Mouse (Mus musculus): ENCODE results near the gene Elfn2. TPM values are rescaled to one million over a fixed set of nuclear protein-coding genes. Genes with fewer than 3 reads are reported as not detected.

Elfn2 gene
- polyA plus RNA-seq, 1 experiment from 2014 or later = not detected

DNA sequence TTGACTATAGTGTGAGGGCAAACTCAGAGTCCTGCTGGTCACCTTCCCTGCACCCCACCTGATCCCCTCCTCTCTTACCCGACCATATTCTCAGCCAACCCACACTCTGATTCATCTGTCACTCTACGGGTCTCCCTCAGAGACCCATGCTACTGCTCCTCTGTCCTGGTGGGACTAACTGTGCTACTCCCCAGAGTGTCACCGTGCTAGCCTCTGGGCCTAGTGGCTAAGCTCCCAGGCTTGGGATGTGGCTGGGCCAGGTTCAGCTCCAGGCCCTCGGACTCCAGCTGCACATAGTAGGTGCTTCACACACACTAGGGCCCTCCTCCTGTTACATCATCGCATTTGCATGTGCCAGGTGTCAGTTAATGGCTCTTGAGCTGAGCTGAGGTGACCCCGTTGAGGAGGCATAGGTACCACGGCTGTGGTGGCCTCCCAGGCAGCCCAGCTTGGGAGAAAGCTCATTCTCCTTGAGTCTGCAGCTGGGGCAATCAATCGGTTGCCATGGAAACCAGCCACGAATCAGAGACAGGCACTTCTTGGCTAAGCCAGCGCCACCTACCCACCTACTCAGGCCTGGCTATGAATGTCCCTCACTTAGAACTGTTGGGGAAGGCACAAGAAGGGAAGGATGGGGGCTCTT, 84.4 kb downstream of the Elfn2 start:
- 65% methylated on average over 10 of the region's 10 CpGs for WGBS (ENCODE audit: missing documents)
- Histone ChIP-seq H3K4me3 (ENCODE audit: inconsistent target) (no peak overlapping the region), H3K36me3 (ENCODE audit: inconsistent target) (no peaks in the 10 kb centered on the region), H3K27ac (no peak overlapping the region), H3K79me2 (ENCODE audit: inconsistent target) (no peaks in the 10 kb centered on the region)

DNA sequence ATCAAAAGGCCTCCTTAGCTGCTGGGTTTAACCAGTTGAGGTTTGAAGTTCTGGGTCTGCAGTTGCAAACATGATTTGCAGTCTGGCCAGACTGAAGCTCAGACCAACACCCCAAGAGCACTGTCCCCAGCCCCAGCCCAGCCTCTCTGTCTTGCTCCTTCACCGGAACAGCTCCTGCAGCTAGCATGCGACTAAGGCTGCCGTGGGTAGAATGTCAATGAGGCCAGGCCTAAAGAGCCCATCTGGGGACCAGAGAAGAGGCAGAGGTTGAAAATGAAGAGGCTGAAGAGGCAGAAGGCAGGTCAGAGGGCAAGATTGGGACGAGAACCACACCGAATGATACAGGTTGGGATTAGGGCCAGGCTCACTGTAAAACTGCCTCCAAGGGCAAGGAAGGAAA, 85.2 kb downstream of the Elfn2 start:
- no peaks in the 10 kb centered on the region for H3K79me2 ChIP-seq (ENCODE audit: inconsistent target)

GRCm38 (mm10) chr15:78632387-78632786, 86.2 kb downstream of the Elfn2 start:
- no peaks in the 10 kb centered on the region for H3K36me3 ChIP-seq (ENCODE audit: inconsistent target)
- H3K27ac ChIP-seq = no peak overlapping the region
- H3K4me3 ChIP-seq (ENCODE audit: inconsistent target) = no peak overlapping the region
- WGBS (ENCODE audit: missing documents) = 71% methylated on average over 2 of the region's 2 CpGs
- H3K79me2 ChIP-seq (ENCODE audit: inconsistent target) = no peaks in the 10 kb centered on the region

More for the DNA sequence above, 85.2 kb downstream of the Elfn2 start:
- Histone ChIP-seq H3K27ac (no peak overlapping the region), H3K36me3 (ENCODE audit: inconsistent target) (no peaks in the 10 kb centered on the region), H3K4me3 (ENCODE audit: inconsistent target) (no peak overlapping the region)
- WGBS (ENCODE audit: missing documents) = 94% methylated on average over 5 of the region's 5 CpGs

DNA sequence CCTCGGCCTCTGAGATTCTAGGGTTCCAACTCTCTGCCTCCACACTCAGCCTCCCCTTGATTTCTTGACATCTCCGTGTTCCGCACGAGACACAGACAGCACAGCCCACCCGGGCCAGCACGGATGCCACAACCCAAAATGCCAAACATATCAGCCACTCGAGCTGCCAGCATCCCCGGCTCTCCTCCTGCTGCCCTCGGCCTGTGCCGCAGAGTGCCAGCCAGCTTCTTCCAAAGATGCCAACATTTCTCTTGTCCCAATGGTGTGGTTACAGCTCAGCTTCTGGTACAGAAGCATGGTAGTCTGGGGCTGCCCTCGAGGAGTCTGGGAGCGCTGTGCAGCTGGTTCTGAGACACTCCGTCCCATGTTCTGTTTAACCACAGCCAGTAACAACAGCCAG, 92.3 kb downstream of the Elfn2 start:
- Histone ChIP-seq H3K4me3 (ENCODE audit: inconsistent target) (no peak overlapping the region), H3K36me3 (ENCODE audit: inconsistent target) (0 out of 2 replicates have a peak, but pooled peaks cover 2% of the 10 kb centered on the region), H3K79me2 (ENCODE audit: inconsistent target) (no peaks in the 10 kb centered on the region), H3K27ac (no peak overlapping the region)
- WGBS (ENCODE audit: missing documents) = 85% methylated on average over 13 of the region's 13 CpGs

DNA sequence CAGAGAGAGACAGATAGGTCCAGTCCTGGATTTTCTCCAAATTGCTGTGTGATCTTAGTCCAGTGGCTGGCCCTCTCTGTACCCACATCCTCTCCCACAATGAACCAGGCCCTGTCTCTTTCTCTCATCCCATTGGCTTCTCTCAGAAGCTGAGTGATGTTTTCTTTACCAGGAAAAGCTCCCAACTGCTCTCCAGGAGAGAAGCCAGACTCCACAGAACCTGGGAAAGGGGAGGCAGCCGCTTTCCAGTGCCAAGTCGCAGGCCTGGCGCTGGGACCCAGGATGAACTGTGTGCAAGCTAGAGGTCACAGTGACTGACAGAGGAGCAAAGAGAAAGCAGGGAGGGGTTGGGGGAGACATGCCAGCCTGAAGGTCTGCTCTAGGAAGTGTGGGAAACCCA, 93.6 kb downstream of the Elfn2 start:
- no peak overlapping the region for H3K4me3 ChIP-seq (ENCODE audit: inconsistent target)
- peaks cover 12% of the 10 kb centered on the region for H3K36me3 ChIP-seq (ENCODE audit: inconsistent target)
- WGBS (ENCODE audit: missing documents) = 88% methylated on average over 3 of the region's 3 CpGs
- H3K79me2 ChIP-seq (ENCODE audit: inconsistent target) = no peaks in the 10 kb centered on the region
- H3K27ac ChIP-seq = no peak overlapping the region

GRCm38 (mm10) chr15:78624431-78624950, 94.1 kb downstream of the Elfn2 start:
- Histone ChIP-seq H3K79me2 (ENCODE audit: inconsistent target) (no peaks in the 10 kb centered on the region), H3K36me3 (ENCODE audit: inconsistent target) (peaks cover 16% of the 10 kb centered on the region), H3K4me3 (ENCODE audit: inconsistent target) (no peak overlapping the region), H3K27ac (no peak overlapping the region)
- 23% methylated on average over 12 of the region's 13 CpGs for whole genome bisulfite sequencing (ENCODE audit: missing documents)

DNA sequence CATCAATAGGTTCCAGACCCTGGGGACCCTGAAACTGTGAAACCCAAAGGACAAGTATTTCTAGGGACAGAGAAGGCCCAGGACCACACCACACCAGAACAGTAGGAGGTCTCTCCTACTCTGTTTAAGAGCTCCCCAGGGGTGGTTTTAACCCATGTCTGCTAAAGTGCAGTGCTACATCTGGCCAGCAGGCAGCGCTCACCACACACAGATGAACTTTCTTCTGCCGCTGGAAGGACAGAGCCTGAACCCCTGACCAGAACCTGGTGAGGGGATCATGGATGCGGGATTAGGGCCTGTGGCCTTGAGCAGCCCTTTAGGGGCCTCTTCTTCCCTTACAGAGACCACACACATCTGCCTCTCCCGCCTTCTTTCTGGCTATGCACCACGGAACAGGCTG, 95.1 kb downstream of the Elfn2 start:
- Histone ChIP-seq H3K4me3 (ENCODE audit: inconsistent target) (no peak overlapping the region), H3K27ac (no peak overlapping the region), H3K79me2 (ENCODE audit: inconsistent target) (no peaks in the 10 kb centered on the region), H3K36me3 (ENCODE audit: inconsistent target) (peaks cover 27% of the 10 kb centered on the region)
- WGBS (ENCODE audit: missing documents) = 28% methylated on average over 5 of the region's 5 CpGs

Other genes with a start within 250 kb of the Elfn2 start
- 0.12 to 0.16 TPM in 2 of 3 replicates, not detected in the other for gene Il2rb, start 223.5 kb downstream of the Elfn2 start, polyA plus RNA-seq (2018)
- gene C1qtnf6, start 187.4 kb downstream of the Elfn2 start, polyA plus RNA-seq (2018) = 2.9 to 6.5 TPM (median 3.7 TPM) in 3 replicates
- gene Sstr3, start 174.1 kb downstream of the Elfn2 start, polyA plus RNA-seq (2018) = not detected in 3 replicates
- 169 to 717 TPM (median 258 TPM) in 3 replicates for gene Rac2, start 146.0 kb downstream of the Elfn2 start, polyA plus RNA-seq (2018)
- gene Cyth4, start 121.7 kb downstream of the Elfn2 start, polyA plus RNA-seq (2018) = 240 to 319 TPM (median 275 TPM) in 3 replicates
- gene Mfng, start 54.7 kb upstream of the Elfn2 start, polyA plus RNA-seq (2018) = 0.69 to 5.4 TPM (median 1.8 TPM) in 3 replicates
- gene Card10, start 84.3 kb upstream of the Elfn2 start, polyA plus RNA-seq (2018) = 0.21 TPM in 1 of 3 replicates, not detected in the others
- gene Cdc42ep1, start 123.9 kb upstream of the Elfn2 start, polyA plus RNA-seq (2018) = not detected in 3 replicates
- gene Lgals2, start 136.8 kb upstream of the Elfn2 start, polyA plus RNA-seq (2018) = not detected in 3 replicates
- gene Gga1, start 158.4 kb upstream of the Elfn2 start, polyA plus RNA-seq (2018) = 54.0 to 74.5 TPM (median 65.4 TPM) in 3 replicates
- gene Gm49510, start 180.9 kb upstream of the Elfn2 start, polyA plus RNA-seq (2018) = 0.25 to 0.59 TPM in 2 of 3 replicates, not detected in the other
- gene Sh3bp1, start 181.0 kb upstream of the Elfn2 start, polyA plus RNA-seq (2018) = 67.4 to 90.3 TPM (median 70.9 TPM) in 3 replicates
- gene Pdxp, start 195.1 kb upstream of the Elfn2 start, polyA plus RNA-seq (2018) = 0.13 to 1.2 TPM (median 0.70 TPM) in 3 replicates
- 1,502 to 3,219 TPM (median 3,114 TPM) in 3 replicates for gene Lgals1, start 208.0 kb upstream of the Elfn2 start, polyA plus RNA-seq (2018)
- gene Nol12, start 216.2 kb upstream of the Elfn2 start, polyA plus RNA-seq (2018) = 18.3 to 26.2 TPM (median 18.5 TPM) in 3 replicates
- 27.0 to 38.5 TPM (median 29.5 TPM) in 3 replicates for gene Triobp, start 229.0 kb upstream of the Elfn2 start, polyA plus RNA-seq (2018)